ENCODE assay signal across 14 mouse cellular contexts in the genomic region with DNA sequence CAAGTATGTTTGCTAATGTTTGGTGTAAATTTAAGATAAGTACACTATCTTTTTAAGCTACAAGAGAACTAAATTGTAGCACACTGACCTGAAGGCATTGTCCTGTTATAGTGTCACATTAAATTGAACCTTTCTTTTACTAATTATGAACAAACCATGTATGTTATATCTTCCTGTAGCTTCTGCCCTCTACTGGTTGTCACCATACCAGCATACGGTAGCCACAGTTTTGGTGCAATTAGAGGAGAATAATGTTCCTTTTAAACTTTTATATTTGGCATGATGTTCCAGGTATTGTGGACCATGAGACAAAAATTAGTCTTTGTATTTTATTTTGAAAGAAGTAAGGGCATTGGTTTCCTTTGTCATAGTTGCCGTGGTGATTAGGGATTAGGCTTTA. TPM values are rescaled to one million over a fixed set of nuclear protein-coding genes. Genes with fewer than 3 reads are reported as not detected.
DNase-seq lines count a peak whose midpoint lies in the region; ATAC-seq and TF ChIP-seq lines count a peak whose summit lies in the region.
"Had no signal": no experiment of that assay in that cellular context is flagged by ENCODE, and none has a peak within 500 bp of the region (broad histone marks: within the 10 kb centered on the region; RNA-seq: fewer than 3 reads in every experiment).

No protein-coding gene starts in this region.

- H3K4me1 ChIP-seq in heart, embryonic 11.5 days (ENCODE audit: control insufficient read depth, insufficient read depth, low read length): no peaks in the 10 kb centered on the region
- no peaks in the 10 kb centered on the region for H3K4me1 ChIP-seq in liver, postnatal 0 days (ENCODE audit: insufficient read depth)
- H3K4me1 ChIP-seq in cortical plate, adult 2 months (ENCODE audit: control insufficient read depth, insufficient read depth, low read length): no peaks in the 10 kb centered on the region

- peak; percentile 10 for DNase-seq in heart, adult 11 months
- DNase-seq in liver, postnatal 0 days: no peak
- DNase-seq in liver: no peak
- DNase-seq in spleen, adult 18-20 months: no peak
- no peak for DNase-seq in adrenal gland, postnatal 25 days
- DNase-seq: adrenal gland, adult 8-10 months; cerebellum, adult 8-10 months; kidney, adult 18-20 months; lung, adult 2 months had no signal

- H3K9me3 ChIP-seq in heart, embryonic 11.5 days (replicated peaks; ENCODE audit: control insufficient read depth, low read length): no peaks in the 10 kb centered on the region
- H3K9me3 ChIP-seq in liver, postnatal 0 days (ENCODE audit: low read length): no peaks in the 10 kb centered on the region
- H3K9me3 ChIP-seq: G1E; heart, embryonic 13.5 days had no signal

- H3K4me2 ChIP-seq in heart, embryonic 11.5 days: no peak overlapping the region
- no peak overlapping the region for H3K4me2 ChIP-seq in liver, postnatal 0 days (ENCODE audit: low read depth, low read length)
- H3K4me2 ChIP-seq: heart, embryonic 13.5 days had no signal

- H3K4me3 ChIP-seq in heart, embryonic 11.5 days (ENCODE audit: low read depth, low read length): no peak overlapping the region
- H3K4me3 ChIP-seq in liver, postnatal 0 days (ENCODE audit: low read depth, low read length): no peak overlapping the region
- no peak overlapping the region for H3K4me3 ChIP-seq in cortical plate, adult 2 months (ENCODE audit: insufficient read depth, low read length)
- H3K4me3 ChIP-seq: heart, embryonic 13.5 days had no signal

- no peak overlapping the region for H3K27ac ChIP-seq in heart, embryonic 11.5 days (ENCODE audit: low read depth, low read length)
- no peak overlapping the region for H3K27ac ChIP-seq in liver, postnatal 0 days (ENCODE audit: low read depth)
- H3K27ac ChIP-seq in cortical plate, adult 2 months (ENCODE audit: insufficient read depth, low read length): no peak overlapping the region
- H3K27ac ChIP-seq: heart, embryonic 13.5 days had no signal

- no peaks in the 10 kb centered on the region for H3K27me3 ChIP-seq in heart, embryonic 11.5 days (ENCODE audit: control insufficient read depth, insufficient read depth, low read length)
- no peaks in the 10 kb centered on the region for H3K27me3 ChIP-seq in liver, postnatal 0 days (ENCODE audit: insufficient read depth, low read length)
- H3K27me3 ChIP-seq: heart, embryonic 13.5 days had no signal

- no peak overlapping the region for H3K9ac ChIP-seq in heart, embryonic 11.5 days (ENCODE audit: low read depth, low read length)
- H3K9ac ChIP-seq in liver, postnatal 0 days (replicated peaks): no peak overlapping the region
- H3K9ac ChIP-seq: heart, embryonic 13.5 days had no signal

- WGBS in heart, embryonic 11.5 days (ENCODE audit: insufficient replicate concordance): 85% methylated on average over 2 of the region's 2 CpGs
- WGBS in liver, postnatal 0 days (ENCODE audit: insufficient replicate concordance): 81% methylated on average over 2 of the region's 2 CpGs

- H3K36me3 ChIP-seq in heart, embryonic 11.5 days (ENCODE audit: control insufficient read depth, insufficient read depth, low read length): peaks cover 9% of the 10 kb centered on the region
- H3K36me3 ChIP-seq in liver, postnatal 0 days (replicated peaks; ENCODE audit: insufficient read depth, low read length): peaks cover 30% of the 10 kb centered on the region

- no peak for TF ChIP-seq EP300 in liver, postnatal 0 days (IDR thresholded peaks at IDR 0.05; ENCODE audit: low read depth)

- TF ChIP-seq CTCF in liver, postnatal 0 days (IDR thresholded peaks at IDR 0.05; ENCODE audit: low read depth): peak; percentile 63
- TF ChIP-seq CTCF in cortical plate, adult 2 months (IDR thresholded peaks at IDR 0.05; ENCODE audit: extremely low read depth, insufficient read depth, low read length): peak; percentile 14; the same call in 1 of the 2 replicates

- no peak for ATAC-seq in heart, embryonic 11.5 days (replicated peaks; ENCODE audit: insufficient number of reproducible peaks, low FRiP score, low TSS enrichment)
- no peak for ATAC-seq in liver, postnatal 0 days
- ATAC-seq in CD4-positive, CD25-positive, alpha-beta regulatory T cell, adult 4 months: peak; percentile 49

- no peak for TF ChIP-seq POLR2A in cortical plate, adult 2 months (IDR thresholded peaks at IDR 0.05; ENCODE audit: extremely low read depth, insufficient read depth, low read length)

RNA-seq across cellular contexts. Expression of gene Tmem236, which starts 27.4 kb away (rescaled TPM):
- 0.07 TPM in 1 of 2 replicates, not detected in the other for polyA plus RNA-seq in heart, embryonic 11.5 days (2014; fragmentation: Nextera tagmentation; extraction: Ambion mirVana)
- 0.02 TPM in 1 of 2 replicates, not detected in the other for polyA plus RNA-seq in liver, postnatal 0 days (2015; fragmentation: Nextera tagmentation; extraction: Ambion mirVana)
- not detected for polyA plus RNA-seq in CD4-positive, CD25-positive, alpha-beta regulatory T cell, adult 4 months (2017; shearing (Covaris generic))
- polyA plus RNA-seq in cortical plate, adult 2 months (2012; rRNA removed): 0.25 TPM in 2 replicates
- total RNA-seq in adrenal gland, postnatal 25 days (2021): 0.18 TPM in 1 of 2 replicates, not detected in the other
- polyA plus RNA-seq: G1E; lung, adult 2 months had no signal
